Mouse (Mus musculus): ENCODE data around the gene Zfp651. TPM values are rescaled to one million over a fixed set of nuclear protein-coding genes. Genes with fewer than 3 reads are reported as not detected.

Gene Zfp651
- polyA plus RNA-seq, 1 experiment, result 47.0 TPM

DNA sequence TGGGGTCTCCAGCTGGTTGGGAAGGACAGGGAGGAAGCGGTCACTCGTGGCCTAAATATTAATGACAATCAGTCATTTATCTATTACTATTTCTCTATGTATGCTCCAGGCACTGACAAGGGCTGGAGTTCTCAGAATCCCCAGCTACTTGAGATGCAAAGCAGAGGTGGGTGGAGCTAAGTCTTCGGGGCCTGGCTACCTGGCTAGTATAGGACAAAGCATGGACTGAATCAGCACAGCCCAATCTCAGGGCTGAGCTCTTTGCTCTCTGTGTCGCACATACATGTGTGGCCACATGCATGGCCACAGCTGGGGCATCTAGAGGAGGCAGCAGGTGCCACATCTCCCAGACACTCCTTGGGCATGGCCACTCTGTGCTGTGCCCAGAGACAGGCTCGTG is 61.6 kb downstream of the Zfp651 start:
- Histone ChIP-seq H3K4me3 (no peak overlapping the region), H3ac (ENCODE audit: control insufficient read depth, insufficient read length) (no peak overlapping the region), H3K79me2 (ENCODE audit: control insufficient read depth, insufficient read depth) (no peaks in the 10 kb centered on the region), H3K4me2 (ENCODE audit: low read depth) (no peak overlapping the region), H3K36me3 (ENCODE audit: control insufficient read depth, insufficient read depth) (no peaks in the 10 kb centered on the region), H3K27me3 (ENCODE audit: control insufficient read depth, insufficient read depth, insufficient read length) (no peaks in the 10 kb centered on the region)
- TF ChIP-seq USF1 (IDR thresholded peaks at IDR 0.05; ENCODE audit: low read depth) (no peak), SRF (IDR thresholded peaks at IDR 0.05; ENCODE audit: control insufficient read depth, insufficient read length, low read depth) (no peak), MYOG (IDR thresholded peaks at IDR 0.05; ENCODE audit: control insufficient read depth in 1 of 3, insufficient read depth in 1 of 3, insufficient read length in 2 of 3, low read depth in 2 of 3) (peak in 1 of 3 experiments; percentile 5)

Other genes starting within 250 kb of the Zfp651 start
- gene Lyzl4, start 117.2 kb upstream of the Zfp651 start, polyA plus RNA-seq (2012; fragmentation: generic; extraction: Trizol), result not detected
- gene Vipr1, start 116.6 kb upstream of the Zfp651 start, polyA plus RNA-seq (2012; fragmentation: generic; extraction: Trizol), result 0.29 TPM
- gene Sec22c, start 53.8 kb upstream of the Zfp651 start, polyA plus RNA-seq (2012; fragmentation: generic; extraction: Trizol), result 6.2 TPM
- gene Ss18l2, start 49.0 kb upstream of the Zfp651 start, polyA plus RNA-seq (2012; fragmentation: generic; extraction: Trizol), result 81.5 TPM
- gene Nktr, start 40.2 kb upstream of the Zfp651 start, polyA plus RNA-seq (2012; fragmentation: generic; extraction: Trizol), result 9.0 TPM
- 70.4 TPM for gene Klhl40, start 18.3 kb downstream of the Zfp651 start, polyA plus RNA-seq (2012; fragmentation: generic; extraction: Trizol)
- gene Hhatl, start 33.2 kb downstream of the Zfp651 start, polyA plus RNA-seq (2012; fragmentation: generic; extraction: Trizol), result 1.9 TPM
- 0.01 TPM for gene Ccdc13, start 80.1 kb downstream of the Zfp651 start, polyA plus RNA-seq (2012; fragmentation: generic; extraction: Trizol)
- 115 TPM for gene Higd1a, start 99.0 kb downstream of the Zfp651 start, polyA plus RNA-seq (2012; fragmentation: generic; extraction: Trizol)
- 0.01 TPM for gene Ackr2, start 139.0 kb downstream of the Zfp651 start, polyA plus RNA-seq (2012; fragmentation: generic; extraction: Trizol)
- not detected for gene Cyp8b1, start 157.0 kb downstream of the Zfp651 start, polyA plus RNA-seq (2012; fragmentation: generic; extraction: Trizol)
- 0.02 TPM for gene Fam198a, start 191.7 kb downstream of the Zfp651 start, polyA plus RNA-seq (2012; fragmentation: generic; extraction: Trizol)
- 2.2 TPM for gene Pomgnt2, start 237.8 kb downstream of the Zfp651 start, polyA plus RNA-seq (2012; fragmentation: generic; extraction: Trizol)

Measured in myocyte (in vitro differentiated cells).